In genomic region chr2:164866741-164867551, GRCm38 (mm10) we compare ENCODE assay signal across 8 mouse cellular contexts. TPM values are rescaled to one million over a fixed set of nuclear protein-coding genes. Genes with fewer than 3 reads are reported as not detected.
DNase-seq lines count a peak whose midpoint lies in the region; ATAC-seq and TF ChIP-seq lines count a peak whose summit lies in the region.

No protein-coding gene starts in this region.

- no peaks in the 10 kb centered on the region for H3K36me3 ChIP-seq in hindbrain, embryonic 12.5 days
- H3K36me3 ChIP-seq in hindbrain, embryonic 14.5 days (replicated peaks; ENCODE audit: control insufficient read depth, insufficient read depth): no peaks in the 10 kb centered on the region
- no peaks in the 10 kb centered on the region for H3K36me3 ChIP-seq in heart, embryonic 10.5 days
- no peaks in the 10 kb centered on the region for H3K36me3 ChIP-seq in forebrain, postnatal 0 days (ENCODE audit: insufficient read depth)
- no peaks in the 10 kb centered on the region for H3K36me3 ChIP-seq in midbrain, embryonic 15.5 days (replicated peaks)

- POLR2A ChIA-PET in Patski (lab: Charles Lee): interaction anchor here (0.6 to 1.9 kb wide), 6 partner anchors 10 to 98 kb away, joined by 3 to 8 read pairs (median 4); no protein-coding TSS in a partner anchor

- H3K27ac ChIP-seq in hindbrain, embryonic 12.5 days: no peak overlapping the region
- no peak overlapping the region for H3K27ac ChIP-seq in hindbrain, embryonic 14.5 days
- peak overlapping the region; percentile 74 for H3K27ac ChIP-seq in heart, embryonic 10.5 days
- no peak overlapping the region for H3K27ac ChIP-seq in forebrain, postnatal 0 days (ENCODE audit: low read depth, low read length)
- H3K27ac ChIP-seq in midbrain, embryonic 15.5 days: no peak overlapping the region

- in situ Hi-C loops in Patski (cut with MboI; ENCODE audit: low pct_unique_long_range_greater_than_20kb): no loop called here

- TF ChIP-seq CTCF in Patski (IDR thresholded peaks at IDR 0.05): no peak
- TF ChIP-seq CTCF in forebrain, postnatal 0 days (IDR thresholded peaks at IDR 0.05; ENCODE audit: low read depth): no peak

- no peak overlapping the region for H3K4me3 ChIP-seq in hindbrain, embryonic 12.5 days
- no peak overlapping the region for H3K4me3 ChIP-seq in hindbrain, embryonic 14.5 days (replicated peaks; ENCODE audit: low read length)
- H3K4me3 ChIP-seq in heart, embryonic 10.5 days: no peak overlapping the region
- no peak overlapping the region for H3K4me3 ChIP-seq in forebrain, postnatal 0 days (ENCODE audit: low read depth, low read length)
- no peak overlapping the region for H3K4me3 ChIP-seq in midbrain, embryonic 15.5 days

- CTCF ChIA-PET in Patski (lab: Charles Lee): interaction anchor here (0.9 to 2.3 kb wide), 12 partner anchors 8 to 85 kb away, joined by 3 to 8 read pairs (median 4); partner anchors contain the start of genes Ctsa, Neurl2 and Pcif1

- 65% methylated on average over 16 of the region's 16 CpGs for WGBS in hindbrain, embryonic 12.5 days
- 64% methylated on average over 16 of the region's 16 CpGs for WGBS in hindbrain, embryonic 14.5 days
- WGBS in heart, embryonic 10.5 days: 43% methylated on average over 16 of the region's 16 CpGs
- WGBS in forebrain, postnatal 0 days: 68% methylated on average over 16 of the region's 16 CpGs
- 68% methylated on average over 16 of the region's 16 CpGs for WGBS in midbrain, embryonic 15.5 days

- no peak overlapping the region for H3K4me2 ChIP-seq in hindbrain, embryonic 12.5 days (replicated peaks)
- no peak overlapping the region for H3K4me2 ChIP-seq in hindbrain, embryonic 14.5 days (replicated peaks)
- no peak overlapping the region for H3K4me2 ChIP-seq in forebrain, postnatal 0 days (ENCODE audit: low read depth)
- no peak overlapping the region for H3K4me2 ChIP-seq in midbrain, embryonic 15.5 days

- peaks cover 6% of the 10 kb centered on the region; the same call in 1 of the 2 replicates for H3K4me1 ChIP-seq in hindbrain, embryonic 12.5 days
- no peaks in the 10 kb centered on the region for H3K4me1 ChIP-seq in hindbrain, embryonic 14.5 days (replicated peaks; ENCODE audit: control insufficient read depth, insufficient read depth, low read length)
- peaks cover 14% of the 10 kb centered on the region for H3K4me1 ChIP-seq in heart, embryonic 10.5 days
- no peaks in the 10 kb centered on the region for H3K4me1 ChIP-seq in forebrain, postnatal 0 days (ENCODE audit: insufficient read depth)
- H3K4me1 ChIP-seq in midbrain, embryonic 15.5 days: no peaks in the 10 kb centered on the region

- H3K9me3 ChIP-seq in hindbrain, embryonic 12.5 days (replicated peaks): no peaks in the 10 kb centered on the region
- H3K9me3 ChIP-seq in hindbrain, embryonic 14.5 days (ENCODE audit: control insufficient read depth, low read length): 0 out of 2 replicates have a peak, but pooled peaks cover 3% of the 10 kb centered on the region
- H3K9me3 ChIP-seq in heart, embryonic 10.5 days: 0 out of 2 replicates have a peak, but pooled peaks cover 5% of the 10 kb centered on the region
- no peaks in the 10 kb centered on the region for H3K9me3 ChIP-seq in forebrain, postnatal 0 days (ENCODE audit: low read length)
- H3K9me3 ChIP-seq in midbrain, embryonic 15.5 days: no peaks in the 10 kb centered on the region

- no peak for DNase-seq in hindbrain, embryonic 14.5 days (ENCODE audit: low spot score)
- peak; percentile 95 for DNase-seq in Patski (ENCODE audit: low read depth, low spot score)
- no peak for DNase-seq in heart, embryonic 10.5 days (ENCODE audit: low spot score)
- DNase-seq in kidney, postnatal 36 days: peak; percentile 70 to 72
- DNase-seq in forebrain, postnatal 0 days: no peak

- H3K27me3 ChIP-seq in hindbrain, embryonic 12.5 days: no peaks in the 10 kb centered on the region
- no peaks in the 10 kb centered on the region for H3K27me3 ChIP-seq in hindbrain, embryonic 14.5 days (ENCODE audit: control insufficient read depth, insufficient read depth, low read length)
- H3K27me3 ChIP-seq in Patski: no peaks in the 10 kb centered on the region
- H3K27me3 ChIP-seq in heart, embryonic 10.5 days (ENCODE audit: insufficient read depth, poor library complexity, severe bottlenecking): peaks cover 4% of the 10 kb centered on the region; the same call in 1 of the 2 replicates
- no peaks in the 10 kb centered on the region for H3K27me3 ChIP-seq in forebrain, postnatal 0 days (ENCODE audit: insufficient read depth, low read length)
- no peaks in the 10 kb centered on the region for H3K27me3 ChIP-seq in midbrain, embryonic 15.5 days (replicated peaks)

- ATAC-seq in hindbrain, embryonic 12.5 days (ENCODE audit: low FRiP score): no peak
- no peak for ATAC-seq in hindbrain, embryonic 14.5 days (ENCODE audit: low FRiP score)
- ATAC-seq in Patski: peak; percentile 89
- ATAC-seq in neutrophil, adult 5-6 weeks (ENCODE audit: extremely low read depth, insufficient number of reproducible peaks, low FRiP score, poor library complexity, severe bottlenecking): peak; percentile 54
- ATAC-seq in forebrain, postnatal 0 days: no peak
- no peak for ATAC-seq in midbrain, embryonic 15.5 days (replicated peaks)

- peak overlapping the region; percentile 18; the same call in 1 of the 2 replicates for H3K9ac ChIP-seq in hindbrain, embryonic 12.5 days
- H3K9ac ChIP-seq in hindbrain, embryonic 14.5 days: no peak overlapping the region
- H3K9ac ChIP-seq in forebrain, postnatal 0 days: no peak overlapping the region
- H3K9ac ChIP-seq in midbrain, embryonic 15.5 days: no peak overlapping the region

RNA-seq across cellular contexts. Expression of gene Pltp, which starts 9.4 kb away (rescaled TPM):
- 77.3 and 78.5 TPM in 2 replicates for polyA plus RNA-seq in hindbrain, embryonic 12.5 days (2016; fragmentation: Nextera tagmentation; extraction: Ambion mirVana)
- polyA plus RNA-seq in hindbrain, embryonic 14.5 days (2014; fragmentation: Nextera tagmentation; extraction: Ambion mirVana): 148 and 167 TPM in 2 replicates
- polyA plus RNA-seq in Patski (2021): 9.4 TPM
- 8.1 and 12.6 TPM in 2 replicates for polyA plus RNA-seq in heart, embryonic 10.5 days (2016; fragmentation: Nextera tagmentation; extraction: Ambion mirVana)
- 8.0 and 11.2 TPM in 2 replicates for total RNA-seq in neutrophil, adult 5-6 weeks (2017)
- total RNA-seq in forebrain, postnatal 0 days (2014; rRNA removed): 28.2 and 43.4 TPM in 2 replicates
- polyA plus RNA-seq in forebrain, postnatal 0 days (2015; fragmentation: Nextera tagmentation; extraction: Ambion mirVana): 67.9 and 80.7 TPM in 2 replicates
- polyA plus RNA-seq in midbrain, embryonic 15.5 days (2015; fragmentation: Nextera tagmentation; extraction: Ambion mirVana): 105 and 121 TPM in 2 replicates

RNA-seq across cellular contexts. Expression of gene Pcif1, which starts 12.2 kb away (rescaled TPM):
- polyA plus RNA-seq in hindbrain, embryonic 12.5 days (2016; fragmentation: Nextera tagmentation; extraction: Ambion mirVana): 85.2 and 87.6 TPM in 2 replicates
- polyA plus RNA-seq in hindbrain, embryonic 14.5 days (2014; fragmentation: Nextera tagmentation; extraction: Ambion mirVana): 72.9 and 74.7 TPM in 2 replicates
- polyA plus RNA-seq in Patski (2021): 38.7 TPM
- 57.9 and 61.5 TPM in 2 replicates for polyA plus RNA-seq in heart, embryonic 10.5 days (2016; fragmentation: Nextera tagmentation; extraction: Ambion mirVana)
- 59.3 and 66.9 TPM in 2 replicates for total RNA-seq in neutrophil, adult 5-6 weeks (2017)
- 67.3 and 82.2 TPM in 2 replicates for total RNA-seq in forebrain, postnatal 0 days (2014; rRNA removed)
- 104 and 115 TPM in 2 replicates for polyA plus RNA-seq in forebrain, postnatal 0 days (2015; fragmentation: Nextera tagmentation; extraction: Ambion mirVana)
- 85.3 and 93.1 TPM in 2 replicates for polyA plus RNA-seq in midbrain, embryonic 15.5 days (2015; fragmentation: Nextera tagmentation; extraction: Ambion mirVana)

RNA-seq across cellular contexts. Expression of gene Neurl2, which starts 33.7 kb away (rescaled TPM):
- 5.5 and 6.1 TPM in 2 replicates for polyA plus RNA-seq in hindbrain, embryonic 12.5 days (2016; fragmentation: Nextera tagmentation; extraction: Ambion mirVana)
- 5.8 and 7.9 TPM in 2 replicates for polyA plus RNA-seq in hindbrain, embryonic 14.5 days (2014; fragmentation: Nextera tagmentation; extraction: Ambion mirVana)
- 2.6 TPM for polyA plus RNA-seq in Patski (2021)
- polyA plus RNA-seq in heart, embryonic 10.5 days (2016; fragmentation: Nextera tagmentation; extraction: Ambion mirVana): 28.2 and 55.0 TPM in 2 replicates
- total RNA-seq in neutrophil, adult 5-6 weeks (2017): 1.4 and 4.1 TPM in 2 replicates
- total RNA-seq in forebrain, postnatal 0 days (2014; rRNA removed): 5.0 and 5.4 TPM in 2 replicates
- polyA plus RNA-seq in forebrain, postnatal 0 days (2015; fragmentation: Nextera tagmentation; extraction: Ambion mirVana): 4.7 and 6.4 TPM in 2 replicates
- polyA plus RNA-seq in midbrain, embryonic 15.5 days (2015; fragmentation: Nextera tagmentation; extraction: Ambion mirVana): 6.4 and 6.6 TPM in 2 replicates

RNA-seq across cellular contexts. Expression of gene Ctsa, which starts 34.3 kb away (rescaled TPM):
- polyA plus RNA-seq in hindbrain, embryonic 12.5 days (2016; fragmentation: Nextera tagmentation; extraction: Ambion mirVana): 108 and 112 TPM in 2 replicates
- polyA plus RNA-seq in hindbrain, embryonic 14.5 days (2014; fragmentation: Nextera tagmentation; extraction: Ambion mirVana): 85.9 and 89.6 TPM in 2 replicates
- 479 TPM for polyA plus RNA-seq in Patski (2021)
- polyA plus RNA-seq in heart, embryonic 10.5 days (2016; fragmentation: Nextera tagmentation; extraction: Ambion mirVana): 138 and 149 TPM in 2 replicates
- 314 and 340 TPM in 2 replicates for total RNA-seq in neutrophil, adult 5-6 weeks (2017)
- 86.2 and 93.8 TPM in 2 replicates for total RNA-seq in forebrain, postnatal 0 days (2014; rRNA removed)
- 83.5 and 95.3 TPM in 2 replicates for polyA plus RNA-seq in forebrain, postnatal 0 days (2015; fragmentation: Nextera tagmentation; extraction: Ambion mirVana)
- polyA plus RNA-seq in midbrain, embryonic 15.5 days (2015; fragmentation: Nextera tagmentation; extraction: Ambion mirVana): 101 and 109 TPM in 2 replicates

RNA-seq across cellular contexts. Expression of gene Spata25, which starts 38.6 kb away (rescaled TPM):
- polyA plus RNA-seq in hindbrain, embryonic 12.5 days (2016; fragmentation: Nextera tagmentation; extraction: Ambion mirVana): not detected in 2 replicates
- not detected in 2 replicates for polyA plus RNA-seq in hindbrain, embryonic 14.5 days (2014; fragmentation: Nextera tagmentation; extraction: Ambion mirVana)
- polyA plus RNA-seq in Patski (2021): 0.14 TPM
- polyA plus RNA-seq in heart, embryonic 10.5 days (2016; fragmentation: Nextera tagmentation; extraction: Ambion mirVana): 0.38 TPM in 1 of 2 replicates, not detected in the other
- total RNA-seq in neutrophil, adult 5-6 weeks (2017): not detected in 2 replicates
- 0.62 and 1.00 TPM in 2 replicates for total RNA-seq in forebrain, postnatal 0 days (2014; rRNA removed)
- polyA plus RNA-seq in forebrain, postnatal 0 days (2015; fragmentation: Nextera tagmentation; extraction: Ambion mirVana): not detected in 2 replicates
- not detected in 2 replicates for polyA plus RNA-seq in midbrain, embryonic 15.5 days (2015; fragmentation: Nextera tagmentation; extraction: Ambion mirVana)

Comparison
In these comparisons a context has a peak if more than half of its experiments do, and no peak if none do; other contexts are left out.
1. ATAC-seq: peak in Patski (single experiment) and neutrophil, adult 5-6 weeks (single experiment); none in hindbrain, embryonic 12.5 days (single experiment), hindbrain, embryonic 14.5 days (single experiment), forebrain, postnatal 0 days (single experiment) and midbrain, embryonic 15.5 days (single experiment).
2. DNase-seq: peak in Patski (single experiment) and kidney, postnatal 36 days (2 of 2); none in hindbrain, embryonic 14.5 days (single experiment), heart, embryonic 10.5 days (single experiment) and forebrain, postnatal 0 days (single experiment).